Mouse (Mus musculus): ENCODE measurements around the gene Nif3l1.

Nif3l1 gene

DNA sequence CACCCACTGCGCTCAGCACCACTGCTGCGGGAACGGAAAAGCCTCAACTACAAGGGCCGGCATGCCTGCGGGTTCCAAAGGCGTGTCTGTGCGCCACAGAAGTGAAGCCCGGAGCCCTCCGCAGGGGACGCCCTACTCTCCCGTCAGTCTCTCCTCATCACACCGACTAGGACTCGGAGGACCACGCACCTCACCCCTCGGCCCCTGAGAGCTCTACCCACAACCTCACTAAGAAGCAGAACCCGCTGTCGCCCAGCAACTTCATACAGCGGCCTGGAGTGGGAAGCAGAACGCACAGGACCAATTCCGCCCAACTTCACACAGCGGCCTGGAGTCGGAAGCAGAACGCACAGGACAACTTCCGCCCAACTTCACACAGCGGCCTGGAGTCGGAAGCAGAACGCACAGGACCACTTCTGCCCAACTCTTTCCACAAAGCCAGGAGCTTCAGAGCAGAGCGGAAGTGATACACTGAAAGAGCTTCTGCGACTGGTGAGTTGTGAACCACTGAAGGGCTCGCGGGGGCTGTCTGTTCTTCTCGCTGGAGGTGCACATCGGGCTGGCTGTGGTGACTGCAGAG lies at the start of gene Nif3l1, which contains the start of gene Ppil3:
Gene Nif3l1 (plus strand): TSS at position 9 of the 580 bp plus-strand sequence.
Gene Ppil3 (minus strand): TSS at position 344 of the 580 bp plus-strand sequence.
- peak; percentile 76 to 81 for DNase-seq (ENCODE audit: low spot score in 2 of 2)

DNA sequence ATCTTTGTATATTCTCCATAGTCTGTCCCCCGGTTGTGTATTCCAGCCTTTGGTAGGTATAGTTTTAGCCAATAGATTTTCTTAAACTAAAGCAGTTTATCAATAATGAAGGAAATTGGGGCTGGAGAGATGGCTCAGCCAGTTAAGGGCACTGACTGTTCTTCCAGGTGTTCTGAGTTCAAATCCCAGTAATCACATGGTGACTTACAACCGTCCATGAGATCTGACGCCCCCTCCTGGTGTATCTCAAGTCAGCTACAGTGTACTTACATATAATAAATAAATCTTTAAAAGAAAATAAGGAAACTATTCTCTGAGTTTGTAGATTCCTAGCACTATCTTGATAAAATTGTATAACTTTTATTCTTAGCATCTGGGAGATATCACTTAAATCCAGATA lies 49.6 kb upstream of the Nif3l1 start:
- no peak for DNase-seq (ENCODE audit: low spot score in 2 of 2)

DNA sequence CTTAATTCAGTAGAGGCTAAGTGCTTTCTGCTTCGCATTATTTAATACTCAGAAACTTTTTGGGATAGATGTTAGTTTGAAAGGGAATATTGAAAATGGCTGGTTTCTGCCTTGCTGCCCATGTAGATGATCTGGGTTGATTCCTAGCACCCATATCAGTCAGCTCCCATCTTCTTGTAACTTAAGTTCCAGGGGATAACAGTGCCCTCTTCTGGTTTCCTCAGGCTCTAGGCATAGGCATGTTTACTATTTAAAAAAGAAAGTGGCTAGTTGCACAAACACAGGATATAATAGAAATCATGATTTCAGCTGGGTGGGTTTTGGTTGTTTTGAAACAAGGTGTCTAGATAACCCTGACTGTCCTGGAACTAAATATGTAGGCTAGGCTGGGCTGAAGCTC lies 48.8 kb upstream of the Nif3l1 start:
- DNase-seq (ENCODE audit: low spot score in 2 of 2), result no peak

DNA sequence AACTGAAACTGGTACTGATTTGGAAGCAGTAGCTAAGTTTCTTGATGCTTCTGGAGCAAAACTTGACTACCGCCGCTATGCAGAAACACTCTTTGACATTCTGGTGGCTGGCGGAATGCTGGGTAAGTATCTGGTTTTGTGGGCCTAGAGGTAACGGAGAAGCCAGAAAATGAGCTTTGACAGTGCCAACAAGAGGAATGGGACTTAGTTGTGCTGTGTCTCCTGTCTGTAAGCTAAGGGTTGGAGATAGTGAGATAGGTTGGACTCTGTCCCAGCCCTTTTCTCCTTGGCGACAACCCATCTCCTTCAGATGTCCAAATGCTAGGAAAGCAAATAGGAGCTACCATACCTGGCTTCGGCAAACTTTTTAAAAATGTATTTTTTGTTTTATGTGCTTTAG lies 47.2 kb upstream of the Nif3l1 start:
- no peak for DNase-seq (ENCODE audit: low spot score in 2 of 2)

DNA sequence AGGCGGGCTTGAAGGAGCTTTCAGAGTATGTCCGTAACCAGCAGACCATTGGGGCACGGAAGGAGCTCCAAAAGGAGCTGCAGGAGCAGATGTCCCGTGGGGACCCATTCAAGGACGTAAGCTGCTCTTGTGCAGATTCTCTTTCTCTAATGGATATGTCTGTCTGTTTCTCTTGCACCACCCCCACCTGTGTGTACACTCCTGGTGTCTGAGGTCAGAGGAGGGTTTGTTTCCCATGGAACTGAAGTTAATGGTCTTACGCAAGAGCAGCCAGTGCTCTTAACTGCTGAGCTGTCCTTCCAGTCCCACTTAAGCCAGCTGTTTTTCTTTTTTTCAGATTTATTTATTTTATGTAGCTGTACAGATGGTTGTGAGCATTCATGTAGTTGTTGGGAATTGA lies 43.6 kb upstream of the Nif3l1 start:
- no peak for DNase-seq (ENCODE audit: low spot score in 2 of 2)

DNA sequence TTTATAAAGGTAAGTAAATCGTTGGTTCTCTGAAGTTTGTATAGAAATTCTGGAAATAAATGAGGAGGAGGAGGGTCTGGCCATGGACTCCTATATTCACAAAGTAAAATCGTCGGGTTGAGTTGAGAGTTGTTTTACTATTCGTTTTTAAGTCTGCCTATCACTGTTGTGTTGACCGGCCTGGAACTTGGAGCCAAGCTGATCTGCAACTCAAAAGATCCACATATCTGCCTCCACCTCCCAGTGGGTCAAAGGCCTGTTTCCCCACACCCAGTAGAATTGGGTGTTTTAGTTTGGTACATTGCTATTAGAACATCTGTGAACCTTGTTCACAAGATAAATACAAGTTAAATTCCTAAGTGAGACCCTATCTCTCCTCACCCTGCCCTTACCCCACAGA lies 41.2 kb upstream of the Nif3l1 start:
- no peak for DNase-seq (ENCODE audit: low spot score in 2 of 2)

DNA sequence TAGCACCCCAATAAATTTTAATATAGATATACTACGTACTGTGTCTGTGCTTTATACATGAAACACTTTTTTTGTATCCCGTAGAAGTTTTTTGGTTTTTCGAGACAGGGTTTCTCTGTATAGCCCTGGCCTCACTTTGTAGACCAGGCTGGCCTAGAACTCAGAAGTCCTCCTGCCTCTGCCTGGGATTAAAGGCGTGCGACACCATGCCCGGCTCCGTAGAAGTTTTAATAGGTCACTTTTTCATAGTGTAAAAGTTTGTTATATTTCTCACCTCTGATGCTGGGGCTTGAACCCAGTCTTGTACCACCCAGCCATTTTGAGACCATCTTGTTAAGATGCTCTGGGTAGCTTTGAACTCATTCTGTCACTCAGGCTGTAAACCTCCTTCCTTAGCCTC lies 37.6 kb upstream of the Nif3l1 start:
- DNase-seq (ENCODE audit: low spot score in 2 of 2), result no peak

DNA sequence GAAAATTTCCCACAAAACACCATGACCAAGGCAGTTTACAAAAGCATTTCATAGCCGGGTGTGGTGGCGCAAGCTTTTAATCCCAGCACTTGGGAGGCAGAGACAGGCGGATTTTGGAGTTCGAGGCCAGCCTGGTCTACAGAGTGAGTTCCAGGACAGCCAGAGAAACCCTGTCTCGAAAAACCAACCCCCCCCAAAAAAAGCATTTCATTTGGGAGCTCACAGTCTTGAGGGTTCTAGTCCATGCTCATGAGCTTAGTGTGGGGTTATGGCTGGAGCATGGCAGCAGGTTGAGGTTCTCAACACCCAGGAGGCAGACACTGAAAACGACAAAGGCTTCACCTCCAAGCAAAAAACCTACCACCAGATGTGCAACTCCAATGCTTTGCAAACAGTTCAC lies 36.8 kb upstream of the Nif3l1 start:
- no peak for DNase-seq (ENCODE audit: low spot score in 2 of 2)

DNA sequence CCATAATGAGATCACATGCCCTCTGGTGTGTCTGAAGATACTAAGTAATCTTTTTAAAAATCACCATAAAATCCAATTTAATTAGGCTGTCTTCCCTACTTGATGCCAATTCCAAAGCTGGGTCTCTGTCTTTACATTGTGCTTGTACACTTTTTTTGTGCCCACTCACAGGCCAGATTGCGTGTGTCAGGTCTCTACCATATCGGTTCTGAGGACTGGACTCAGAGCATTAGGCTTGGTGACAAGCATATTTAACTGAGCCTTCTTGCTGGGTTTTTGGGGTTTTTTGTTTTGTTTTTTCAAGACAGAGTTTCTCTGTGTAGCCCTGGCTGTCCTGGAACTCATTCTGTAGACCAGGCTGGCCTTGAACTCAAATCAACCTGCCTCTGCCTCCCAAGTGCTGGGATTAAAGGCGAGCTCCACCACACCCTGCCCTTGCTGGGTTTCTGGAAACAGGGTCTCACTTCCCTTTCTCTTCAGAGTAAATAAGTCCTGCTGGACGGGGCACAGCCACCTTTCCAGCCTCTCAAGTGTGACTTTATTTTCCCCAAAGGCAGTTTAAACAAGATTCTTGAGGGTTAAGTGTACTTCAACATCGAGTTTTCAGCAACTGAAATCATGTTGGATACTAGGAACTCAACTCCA lies 35.3 kb upstream of the Nif3l1 start:
- no peak for DNase-seq (ENCODE audit: low spot score in 2 of 2)

DNA sequence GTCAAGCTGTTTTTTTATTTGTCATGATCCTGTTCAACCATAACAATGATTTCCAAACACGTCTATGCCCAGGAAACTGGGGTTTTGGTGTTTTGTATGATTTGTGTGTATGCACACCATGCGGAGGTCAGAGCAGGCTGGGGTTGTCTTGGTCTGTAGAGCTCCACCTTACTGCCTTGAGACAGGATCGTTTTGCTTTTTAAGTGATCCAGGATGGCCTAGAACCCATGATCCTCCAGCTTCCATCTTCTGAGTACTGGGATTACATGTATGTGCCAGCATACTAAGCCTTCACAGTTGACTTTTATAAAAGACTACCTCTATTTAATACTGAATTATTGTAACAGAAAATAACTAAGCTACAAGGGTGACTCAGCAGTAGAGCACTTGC lies 34.8 kb upstream of the Nif3l1 start:
- no peak for DNase-seq (ENCODE audit: low spot score in 2 of 2)

DNA sequence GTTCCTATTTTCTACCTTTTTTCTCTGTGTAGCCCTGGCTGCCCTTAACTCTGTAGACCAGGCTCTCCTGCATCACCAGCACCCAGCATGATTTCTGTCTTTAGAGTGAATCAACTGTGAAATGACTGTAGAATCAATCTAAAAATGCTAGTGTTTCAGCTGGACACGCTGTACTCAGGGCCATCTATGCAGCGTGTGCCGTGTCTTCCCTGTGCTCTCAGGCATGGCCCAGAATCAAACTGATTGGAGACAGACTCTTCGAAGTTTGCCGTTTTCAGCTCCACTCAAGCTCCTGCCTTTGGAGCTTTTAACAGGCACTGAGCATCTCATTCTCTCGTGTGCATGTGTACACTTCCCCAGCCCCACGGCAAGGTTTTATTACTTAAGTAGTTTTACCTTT lies 34.2 kb upstream of the Nif3l1 start:
- no peak for DNase-seq (ENCODE audit: low spot score in 2 of 2)

DNA sequence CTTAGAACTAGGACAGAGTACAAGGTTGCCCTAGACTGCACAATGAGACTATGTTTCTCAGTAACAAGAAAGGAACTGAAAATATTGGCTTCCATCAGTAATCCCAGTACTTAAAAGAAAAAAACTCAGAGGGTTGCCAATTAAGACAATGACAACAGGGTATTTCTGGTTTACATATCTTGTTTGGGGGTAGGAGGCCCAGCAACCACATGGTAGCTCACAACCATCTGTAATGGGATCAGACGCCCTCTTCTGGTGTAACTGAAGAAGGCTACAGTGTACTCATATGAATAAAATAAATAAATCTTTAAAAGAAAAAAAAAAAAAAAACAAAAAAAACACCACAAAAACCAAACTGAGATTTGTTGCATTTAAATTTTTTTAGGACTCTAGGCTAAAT lies 29.5 kb upstream of the Nif3l1 start:
- no peak for DNase-seq (ENCODE audit: low spot score in 2 of 2)

DNA sequence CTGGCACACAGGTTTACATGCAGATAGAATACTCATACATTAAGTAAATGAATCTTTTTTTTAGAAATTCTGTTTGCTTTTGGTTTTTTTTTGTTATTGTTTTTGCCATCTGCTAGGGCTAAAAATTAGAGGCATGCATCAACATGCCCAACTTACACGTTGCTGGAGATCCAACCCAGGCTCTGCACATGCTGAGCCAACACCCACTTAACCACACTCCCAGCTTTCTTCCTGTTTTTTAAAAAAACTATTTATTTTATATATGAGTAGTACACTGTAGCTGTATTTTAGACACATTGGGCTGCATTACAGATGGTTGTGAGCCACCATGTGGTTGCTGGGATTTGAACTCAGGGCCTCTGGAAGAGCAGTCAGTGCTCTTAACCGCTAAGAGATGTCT lies 28.9 kb upstream of the Nif3l1 start:
- DNase-seq (ENCODE audit: low spot score in 2 of 2), result no peak

DNA sequence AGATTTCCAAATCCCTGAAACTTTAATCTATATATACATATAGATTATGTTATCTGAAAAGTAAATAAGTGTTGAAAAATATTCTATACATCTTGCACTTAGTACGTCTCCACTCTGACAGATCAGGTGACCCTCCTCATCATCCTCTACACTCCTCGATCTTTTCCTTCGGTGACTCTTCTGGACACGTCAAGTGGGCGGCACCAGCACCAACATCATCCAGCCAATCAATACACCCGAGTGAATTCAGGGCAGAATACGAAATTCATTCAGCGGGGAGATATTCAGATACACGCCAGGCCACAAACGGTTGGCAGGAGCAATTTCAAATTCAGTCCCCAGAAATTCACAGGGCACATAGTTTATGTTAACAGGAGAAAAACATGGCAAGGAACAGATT lies 24.9 kb upstream of the Nif3l1 start:
- DNase-seq (ENCODE audit: low spot score in 2 of 2), result no peak

DNA sequence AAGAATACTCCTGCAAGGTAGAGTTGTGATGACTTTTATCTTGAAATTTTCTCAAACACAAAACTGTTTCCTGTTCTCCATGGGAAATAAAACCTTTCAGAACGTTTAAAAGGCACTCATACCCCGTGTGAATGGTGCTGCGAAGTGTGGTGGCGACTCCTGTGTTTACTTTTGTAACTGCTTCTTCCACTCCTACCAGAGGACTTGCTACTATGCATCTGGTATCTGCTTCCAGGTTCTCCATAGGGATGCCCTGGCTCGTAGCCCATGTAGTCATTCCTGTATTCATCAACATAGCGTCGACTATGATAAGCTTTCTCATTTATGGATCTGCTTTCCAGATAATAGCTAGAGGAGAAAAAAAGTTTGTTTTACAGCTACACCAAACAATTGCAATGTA lies 24.0 kb upstream of the Nif3l1 start:
- no peak for DNase-seq (ENCODE audit: low spot score in 2 of 2)

DNA sequence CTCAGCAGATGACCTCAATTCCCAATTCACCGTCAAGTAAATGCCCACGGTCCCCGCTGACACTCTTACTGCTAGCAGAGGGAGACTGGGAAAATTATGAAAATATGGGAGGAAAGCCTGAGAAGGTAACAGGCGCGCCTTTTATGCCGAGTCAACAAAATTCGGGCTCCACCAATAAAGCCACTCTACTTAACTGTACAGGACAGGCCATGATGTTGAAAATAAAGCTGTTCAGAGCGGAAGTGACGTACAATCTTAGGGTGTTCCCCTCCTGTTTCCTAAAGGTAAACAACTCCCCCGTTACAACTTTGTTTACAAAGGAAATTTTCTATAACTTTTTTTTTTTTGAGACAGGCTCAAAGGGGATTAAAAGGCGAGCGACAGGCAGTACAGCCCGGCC lies 22.1 kb upstream of the Nif3l1 start:
- DNase-seq (ENCODE audit: low spot score in 2 of 2), result peak in 1 of 2 experiments; percentile 54

DNA sequence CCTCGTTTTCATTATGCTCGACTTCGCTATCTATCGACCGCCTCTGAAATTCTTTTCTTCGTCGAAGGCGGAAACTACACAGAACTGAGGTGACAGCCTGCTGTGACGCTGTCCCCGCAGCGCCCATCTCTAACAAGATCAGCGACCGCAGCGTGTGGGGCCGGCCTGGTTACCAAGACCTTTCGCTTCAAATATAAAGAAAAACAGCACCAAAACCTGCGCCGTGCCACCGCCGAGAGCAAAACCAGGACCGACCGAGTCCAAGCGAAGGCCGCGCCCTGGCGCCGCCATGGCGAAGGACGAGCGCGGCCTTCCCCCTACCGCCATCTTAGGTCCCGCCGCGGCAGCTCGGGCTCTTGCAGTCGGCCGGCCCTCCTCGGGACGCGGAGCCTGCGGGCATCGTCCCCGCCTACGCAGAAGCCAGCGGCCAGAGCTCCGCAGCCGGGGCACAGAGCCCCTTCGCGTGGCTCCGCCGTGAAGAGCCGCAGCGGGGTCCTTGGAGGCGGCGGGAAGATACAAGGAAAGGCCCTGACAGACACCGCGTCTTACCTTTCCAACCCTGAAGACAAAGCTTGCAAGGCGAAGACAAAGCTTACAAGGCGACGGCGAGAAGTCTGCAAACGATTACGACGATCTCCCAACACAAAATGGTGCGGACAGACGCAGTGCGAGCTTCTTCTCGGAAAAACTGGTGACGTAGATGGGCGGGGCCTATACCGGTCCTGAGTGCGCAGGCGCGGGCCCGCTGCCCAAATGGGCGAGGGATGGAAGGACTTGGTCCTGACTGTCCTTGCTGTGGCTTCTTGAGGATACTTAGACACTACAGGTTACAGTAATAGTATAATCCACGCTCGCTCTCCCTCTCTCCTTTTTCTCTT lies 21.3 kb upstream of the Nif3l1 start, which contains the start of gene Clk1:
Gene Clk1 (minus strand): TSS at position 696 of the 878 bp plus-strand sequence.
- peak; percentile 99 to 100 for DNase-seq (ENCODE audit: low spot score in 2 of 2)

DNA sequence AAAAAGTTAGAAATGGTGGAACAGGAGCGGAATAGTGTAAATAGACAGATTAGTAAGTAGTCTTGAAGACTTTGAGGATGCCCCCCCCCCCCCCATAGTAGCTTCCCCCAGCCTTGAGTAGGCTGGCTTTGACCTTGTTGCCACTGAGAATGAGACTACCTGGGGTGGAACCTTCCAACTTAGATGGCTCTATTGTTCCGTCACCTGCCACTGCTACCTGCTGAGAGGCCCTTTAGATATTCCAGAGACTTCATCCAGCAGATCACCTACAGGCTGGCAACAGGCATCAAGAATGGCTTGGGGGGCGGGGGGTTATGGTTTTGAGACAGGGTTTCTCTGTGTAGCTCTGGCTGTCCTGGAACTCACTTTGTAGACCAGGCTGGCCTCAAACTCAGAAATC lies 20.4 kb upstream of the Nif3l1 start:
- no peak for DNase-seq (ENCODE audit: low spot score in 2 of 2)

DNA sequence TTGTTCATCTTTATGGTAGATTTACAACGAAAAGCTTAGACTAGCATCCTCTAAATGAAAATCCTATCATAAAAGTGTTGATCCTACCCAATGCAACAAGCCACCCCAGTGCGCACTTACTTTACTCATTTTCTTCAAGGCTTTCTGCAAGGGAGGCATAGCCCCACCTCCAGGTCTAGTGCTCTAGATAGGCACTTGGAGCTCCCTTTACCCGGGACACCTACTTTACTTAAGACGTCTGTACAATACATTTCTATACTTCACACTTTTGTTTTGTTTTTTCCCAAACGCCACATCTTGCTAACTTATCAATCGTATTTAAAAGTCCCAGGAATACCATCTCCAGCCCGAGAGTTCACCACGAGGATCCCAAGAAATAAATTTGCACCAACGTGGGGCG lies 260 bp upstream of the Nif3l1 start:
- peak in 1 of 2 experiments; percentile 27 for DNase-seq (ENCODE audit: low spot score in 2 of 2)

DNA sequence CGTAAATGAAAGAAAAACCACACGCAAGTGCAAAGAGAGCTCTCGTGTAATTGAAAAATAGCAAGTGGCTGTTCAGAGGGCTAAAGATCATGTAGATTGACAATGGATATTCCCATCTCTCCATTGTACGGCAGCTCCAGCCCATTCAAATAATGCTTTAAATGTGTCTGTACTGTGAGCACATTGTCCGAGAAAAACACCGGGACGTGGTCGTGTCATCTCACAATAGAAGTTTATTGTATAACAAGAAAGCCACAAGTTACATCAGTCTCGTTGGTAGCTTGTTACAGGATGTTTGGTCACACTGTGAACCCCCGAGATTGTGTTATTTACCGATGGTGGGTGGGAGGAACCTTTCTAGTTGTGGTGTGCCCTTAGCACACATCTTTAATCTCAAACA lies 910 bp downstream of the Nif3l1 start:
- DNase-seq (ENCODE audit: low spot score in 2 of 2), result no peak

DNA sequence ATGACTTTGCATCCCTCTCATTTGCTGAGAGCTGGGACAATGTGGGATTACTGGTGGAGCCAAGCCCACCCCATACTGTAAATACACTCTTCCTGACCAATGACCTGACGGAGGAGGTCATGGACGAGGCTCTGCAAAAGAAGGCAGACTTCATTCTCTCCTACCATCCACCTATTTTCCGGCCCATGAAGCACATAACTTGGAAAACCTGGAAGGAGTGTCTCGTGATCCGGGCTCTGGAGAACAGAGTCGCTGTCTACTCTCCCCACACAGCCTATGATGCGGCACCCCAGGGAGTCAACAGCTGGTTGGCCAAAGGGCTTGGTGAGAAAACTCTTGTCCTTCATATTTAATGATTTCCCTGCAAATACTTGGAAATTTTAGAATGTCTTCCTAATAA lies 2.8 kb downstream of the Nif3l1 start:
- no peak for DNase-seq (ENCODE audit: low spot score in 2 of 2)

DNA sequence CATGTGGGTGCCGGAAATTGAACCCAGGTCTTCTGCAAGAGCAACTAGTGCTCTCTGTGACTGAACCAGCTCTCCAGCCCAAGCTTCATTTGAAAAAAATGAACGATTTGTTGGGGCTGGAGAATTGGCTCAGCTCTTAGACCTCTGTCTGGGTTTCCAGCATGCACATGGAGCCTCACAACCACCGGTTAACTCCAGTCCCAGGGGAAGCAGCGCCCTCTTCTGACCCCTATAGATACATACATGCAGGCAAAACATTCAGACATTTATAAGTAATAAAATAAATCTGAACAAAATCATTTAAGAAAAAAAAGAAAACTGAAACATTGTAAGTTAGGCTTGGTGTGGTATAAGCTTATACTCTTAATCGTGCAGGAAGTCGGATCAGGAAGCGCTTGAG lies 3.4 kb downstream of the Nif3l1 start:
- DNase-seq (ENCODE audit: low spot score in 2 of 2), result no peak

DNA sequence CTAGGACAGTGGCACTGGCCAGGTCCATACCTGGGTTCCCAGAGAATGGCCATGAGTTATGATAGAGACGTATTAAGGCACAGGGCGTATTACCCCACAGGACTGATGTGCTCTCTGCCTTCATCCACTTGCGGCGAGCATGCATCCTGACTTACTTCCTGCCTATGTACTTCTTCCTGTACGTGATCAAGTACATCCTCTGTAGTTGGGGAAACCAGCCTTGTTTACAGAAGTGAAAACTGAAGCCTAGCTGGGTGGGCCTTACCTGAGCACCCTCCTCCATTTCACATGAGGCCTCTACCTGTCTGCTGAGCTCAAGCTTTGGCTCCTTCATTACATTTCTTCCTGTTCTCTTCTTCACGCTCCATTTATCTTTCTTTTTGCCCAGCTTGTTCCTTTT lies 9.4 kb downstream of the Nif3l1 start:
- DNase-seq (ENCODE audit: low spot score in 2 of 2), result no peak

Data from spleen, postnatal 10 days (tissue).